9 mouse cellular contexts compared by ENCODE assay signal in genomic region chr7:92234476-92235202, GRCm38 (mm10).
DNase-seq lines count a peak whose midpoint lies in the region; ATAC-seq lines count a peak whose summit lies in the region.
"Had no signal": no experiment of that assay in that cellular context is flagged by ENCODE, and none has a peak within 500 bp of the region (broad histone marks: within the 10 kb centered on the region; RNA-seq: fewer than 3 reads in every experiment).

No protein-coding gene starts in this region.

- H3K9ac ChIP-seq in forebrain, embryonic 12.5 days, result peak overlapping the region; percentile 48
- no peak overlapping the region for H3K9ac ChIP-seq in limb, embryonic 13.5 days

- intact Hi-C loops in heart, postnatal 14 days (cut with DNase I), result no loop called here

- ATAC-seq in forebrain, embryonic 12.5 days (ENCODE audit: low FRiP score), result peak; percentile 56; the same call in 1 of the 2 replicates
- ATAC-seq in limb, embryonic 13.5 days (ENCODE audit: low FRiP score, low read depth), result no peak

- H3K27me3 ChIP-seq in forebrain, embryonic 12.5 days, result no peaks in the 10 kb centered on the region
- no peaks in the 10 kb centered on the region for H3K27me3 ChIP-seq in limb, embryonic 13.5 days

- H3K4me3 ChIP-seq in forebrain, embryonic 12.5 days (replicated peaks), result peak overlapping the region; percentile 41
- H3K4me3 ChIP-seq in limb, embryonic 13.5 days, result peak overlapping the region; percentile 30

- peak; percentile 9 to 26 for DNase-seq in left cerebral cortex, adult 18-20 months (ENCODE audit: low spot score in 2 of 2)
- DNase-seq in left cerebral cortex, adult 11 months (ENCODE audit: low spot score), result no peak
- DNase-seq in right cerebral cortex, postnatal 25 days, result peak; percentile 44
- DNase-seq in heart, postnatal 14 days, result no peak
- no peak for DNase-seq in adrenal gland, adult (ENCODE audit: inconsistent age in 2 of 2, low spot score in 1 of 2)
- DNase-seq in yolk sac, embryonic 10.5 days (ENCODE audit: low spot score), result no peak
- DNase-seq: heart, adult 11 months had no signal

- WGBS in forebrain, embryonic 12.5 days, result 54% methylated on average over 11 of the region's 11 CpGs
- WGBS in limb, embryonic 13.5 days, result 69% methylated on average over 11 of the region's 11 CpGs

- H3K4me1 ChIP-seq in forebrain, embryonic 12.5 days, result peaks cover 9% of the 10 kb centered on the region
- peaks cover 38% of the 10 kb centered on the region for H3K4me1 ChIP-seq in limb, embryonic 13.5 days

- no peak overlapping the region for H3K27ac ChIP-seq in forebrain, embryonic 12.5 days
- H3K27ac ChIP-seq in limb, embryonic 13.5 days, result no peak overlapping the region

- H3K4me2 ChIP-seq in forebrain, embryonic 12.5 days, result peak overlapping the region; percentile 61
- H3K4me2 ChIP-seq in limb, embryonic 13.5 days (replicated peaks), result peak overlapping the region; percentile 61

- no peaks in the 10 kb centered on the region for H3K9me3 ChIP-seq in forebrain, embryonic 12.5 days
- H3K9me3 ChIP-seq in limb, embryonic 13.5 days, result no peaks in the 10 kb centered on the region

- no peaks in the 10 kb centered on the region for H3K36me3 ChIP-seq in forebrain, embryonic 12.5 days (replicated peaks)
- no peaks in the 10 kb centered on the region for H3K36me3 ChIP-seq in limb, embryonic 13.5 days

Comparison
In these comparisons a context has a peak if more than half of its experiments do, and no peak if none do; other contexts are left out.
1. DNase-seq: peak in left cerebral cortex, adult 18-20 months (2 of 2) and right cerebral cortex, postnatal 25 days (single experiment); none in left cerebral cortex, adult 11 months (single experiment), heart, postnatal 14 days (0 of 2), adrenal gland, adult (0 of 2) and yolk sac, embryonic 10.5 days (single experiment).